Mouse (Mus musculus): ENCODE results near the gene Naa10.

DNA sequence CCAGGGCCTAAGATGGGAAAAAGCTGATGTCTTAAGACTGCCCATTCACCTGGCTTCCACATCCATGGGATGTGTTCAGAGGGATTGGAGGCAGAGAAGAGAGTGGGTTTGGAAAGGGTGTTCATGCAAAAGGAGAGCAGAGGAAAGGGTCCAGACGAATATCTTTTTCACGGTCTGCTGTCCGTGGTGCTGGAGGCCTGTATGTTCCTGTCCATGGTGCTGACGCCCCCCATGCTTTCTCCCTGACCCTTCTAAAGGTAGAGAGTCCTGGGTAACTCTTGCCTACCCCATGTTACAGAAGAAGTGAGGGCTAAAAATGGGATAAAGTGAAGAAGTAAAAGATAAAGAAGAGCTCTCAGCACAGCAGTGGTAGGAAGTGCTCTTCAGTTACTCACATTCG is 52.4 kb downstream of the Naa10 start:
- TF ChIP-seq POLR2A (IDR thresholded peaks at IDR 0.05; ENCODE audit: insufficient read depth, low read length) (no peak), CTCF (IDR thresholded peaks at IDR 0.05; ENCODE audit: low read depth, low read length) (no peak), EP300 (IDR thresholded peaks at IDR 0.05; ENCODE audit: insufficient read depth, low read depth, low read length) (no peak)

Measured in ES-Bruce4 (cell line).